Mouse (Mus musculus) lung, adult 2 months (tissue): ENCODE data around the gene Grik3. TPM values are rescaled to one million over a fixed set of nuclear protein-coding genes. Genes with fewer than 3 reads are reported as not detected.
"Not testable (repeated sequence)": the region's sequence is repeated elsewhere in the genome, so short reads cannot be mapped to it uniquely, and the experiment has no call there.

Experiments
- DNase-seq: peaks from one replicate; pipeline ENCODE4 v3.0.0; 2022
- H3K4me1 ChIP-seq: fragments of 200-500 bp; 2 replicates; pipeline ENCODE4 v1.6.1; 2011; ENCODE audit warnings: low read length; ENCODE audit not compliant: control insufficient read depth, insufficient read depth
- H3K4me3 ChIP-seq: fragments of 200-500 bp; replicated peaks from 2 replicates; pipeline ENCODE3; 2011; ENCODE audit warnings: low read depth, mild to moderate bottlenecking, control low read depth, low read length; ENCODE audit errors: extremely low read depth
- CTCF ChIP-seq: fragments of 200-500 bp; IDR thresholded peaks from 2 replicates; pipeline ENCODE4 v1.5.1; 2011; ENCODE audit warnings: mild to moderate bottlenecking, low read length, control low read depth; ENCODE audit not compliant: insufficient read depth
- POLR2A ChIP-seq: fragments of 200-500 bp; IDR thresholded peaks from 2 replicates; pipeline ENCODE4 v1.6.1; 2011; ENCODE audit warnings: low read depth, mild to moderate bottlenecking, control low read depth, low read length, borderline replicate concordance; ENCODE audit errors: extremely low read depth
- WGBS: fragments of 180-500 bp; shearing (Covaris S2); methylation state at CpG from one replicate; pipeline ENCODE4 v1.1.7; 2018; 5-methylcytosine and 5-hydroxymethylcytosine counted together
- polyA plus RNA-seq: library from polyadenylated mRNA; depleted of rRNA; stranded (reverse); fragments of >200 nt; gene quantifications from 2 replicates; pipeline ENCODE4 v1.2.3, GENCODE M21; 2012

Grik3 gene
- polyA plus RNA-seq, 1 experiment, result 0.12 TPM

DNA sequence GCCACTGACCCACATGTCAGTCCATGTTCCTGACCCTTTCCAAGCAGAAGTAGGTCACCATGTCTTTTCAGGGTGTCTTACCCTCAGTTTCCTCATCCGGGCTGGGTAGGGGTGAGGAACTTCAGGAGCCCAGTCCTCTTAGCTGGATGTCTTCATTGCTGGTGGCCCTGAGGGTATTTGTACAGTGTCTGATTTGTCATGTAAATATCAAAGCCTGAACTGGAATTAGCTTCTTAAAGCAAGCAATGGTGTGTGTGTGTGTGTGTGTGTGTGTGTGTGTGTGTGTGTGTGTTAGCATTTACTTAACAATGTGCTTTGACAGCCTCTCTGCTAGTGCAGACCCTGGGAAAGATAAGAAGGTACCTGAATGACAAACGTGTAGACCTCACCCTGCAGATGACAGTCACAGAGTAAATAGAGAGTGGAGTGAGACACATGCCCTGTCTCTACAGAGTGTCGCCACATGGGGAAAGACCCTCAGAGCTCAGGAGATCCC lies 109.1 kb downstream of the Grik3 start:
- WGBS, result 43% methylated on average over 3 of the region's 3 CpGs
- no peak for DNase-seq
- no peak overlapping the region for H3K4me3 ChIP-seq
- TF ChIP-seq POLR2A (no peak), CTCF (no peak)
- no peaks in the 10 kb centered on the region for H3K4me1 ChIP-seq

DNA sequence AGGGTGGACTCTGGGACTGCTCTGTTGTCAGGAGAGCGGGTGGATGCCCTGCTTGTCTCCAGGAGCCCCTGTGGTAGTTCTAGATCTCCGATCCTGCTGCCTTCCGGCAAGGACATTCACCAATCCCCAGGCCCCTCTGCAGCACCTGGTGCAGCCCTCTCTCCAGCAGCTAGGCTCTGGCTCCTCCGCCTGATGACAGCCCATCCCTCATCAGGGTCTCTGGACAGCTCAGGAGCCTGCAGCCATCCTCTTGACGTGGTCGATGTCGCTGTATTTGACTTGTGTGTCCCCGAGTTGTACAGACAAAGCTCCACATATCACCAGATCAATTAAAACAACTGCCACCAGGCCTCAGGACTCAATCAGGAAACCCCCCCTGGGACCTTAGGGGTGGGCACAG lies 110.1 kb downstream of the Grik3 start:
- H3K4me3 ChIP-seq, result no peak overlapping the region
- WGBS, result 47% methylated on average over 8 of the region's 8 CpGs
- no peaks in the 10 kb centered on the region for H3K4me1 ChIP-seq
- TF ChIP-seq POLR2A (no peak), CTCF (no peak)
- no peak for DNase-seq

DNA sequence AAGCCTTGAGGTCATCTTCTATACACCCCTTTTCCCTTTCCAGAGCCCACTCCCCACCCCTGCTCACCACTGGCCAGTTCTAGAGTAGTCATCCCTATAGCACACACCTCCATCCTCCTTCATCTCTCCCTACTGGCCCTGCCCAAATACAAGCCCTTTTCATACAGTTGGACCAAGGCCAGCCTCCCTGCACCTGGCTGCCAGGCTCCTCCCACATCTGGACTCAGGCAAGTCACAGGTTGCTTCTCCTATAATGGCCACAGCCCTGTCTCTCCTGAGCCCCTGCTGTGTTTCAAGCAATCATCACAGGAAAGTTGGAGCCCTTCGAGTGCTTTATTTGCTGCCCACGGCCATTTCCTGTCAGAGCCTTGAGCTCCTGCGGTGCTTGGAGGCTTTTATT lies 110.8 kb downstream of the Grik3 start:
- 52% methylated on average over 3 of the region's 3 CpGs for WGBS

DNA sequence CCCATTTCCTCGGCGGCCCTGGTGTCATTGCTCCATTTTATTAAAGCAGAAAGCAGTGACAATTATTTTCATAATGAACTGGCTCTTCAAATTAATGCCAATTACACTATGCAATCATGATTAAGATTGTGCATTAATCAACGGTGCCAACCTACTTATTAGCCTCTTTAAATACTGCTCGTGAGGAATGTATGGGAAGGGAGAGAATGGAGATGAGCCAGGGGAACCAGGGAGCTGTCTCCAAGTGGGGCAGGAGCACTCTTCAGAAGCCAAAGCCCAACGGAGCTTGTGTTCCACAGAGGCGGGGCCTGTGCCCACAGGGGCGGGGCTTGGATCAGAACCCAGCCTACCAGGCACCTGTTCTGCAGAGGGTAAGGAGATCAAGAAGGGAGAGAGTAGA lies 114.0 kb downstream of the Grik3 start:
- Histone ChIP-seq H3K4me3 (no peak overlapping the region), H3K4me1 (no peaks in the 10 kb centered on the region)
- WGBS, result 57% methylated on average over 7 of the region's 7 CpGs
- DNase-seq, result no peak
- TF ChIP-seq POLR2A (no peak), CTCF (no peak)

More for the DNA sequence above, 110.8 kb downstream of the Grik3 start:
- Histone ChIP-seq H3K4me1 (no peaks in the 10 kb centered on the region), H3K4me3 (no peak overlapping the region)
- TF ChIP-seq POLR2A, result no peak
- TF ChIP-seq CTCF, result no peak
- no peak for DNase-seq

DNA sequence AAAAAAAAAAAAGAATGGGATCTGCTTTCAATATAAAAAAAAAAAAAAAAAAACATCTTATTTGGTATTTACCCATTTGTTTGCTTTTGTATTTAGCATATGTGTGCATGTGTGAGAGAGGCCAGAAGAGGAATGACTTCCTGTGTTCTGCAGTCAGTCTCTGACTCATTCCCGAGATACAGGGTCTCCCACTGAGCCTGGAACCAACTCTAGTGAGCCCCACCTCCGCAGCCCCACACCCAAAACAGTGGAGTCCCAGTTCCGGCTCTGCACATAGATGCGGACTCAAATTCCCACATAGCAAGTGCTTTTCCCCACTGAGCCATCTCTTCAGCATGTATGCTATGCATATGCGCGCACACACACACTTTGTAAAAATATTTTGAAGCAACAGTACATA lies 115.6 kb downstream of the Grik3 start:
- WGBS, result 74% methylated on average over 6 of the region's 6 CpGs
- TF ChIP-seq POLR2A (no peak), CTCF (no peak)
- no peak for DNase-seq
- no peaks in the 10 kb centered on the region for H3K4me1 ChIP-seq
- no peak overlapping the region for H3K4me3 ChIP-seq

DNA sequence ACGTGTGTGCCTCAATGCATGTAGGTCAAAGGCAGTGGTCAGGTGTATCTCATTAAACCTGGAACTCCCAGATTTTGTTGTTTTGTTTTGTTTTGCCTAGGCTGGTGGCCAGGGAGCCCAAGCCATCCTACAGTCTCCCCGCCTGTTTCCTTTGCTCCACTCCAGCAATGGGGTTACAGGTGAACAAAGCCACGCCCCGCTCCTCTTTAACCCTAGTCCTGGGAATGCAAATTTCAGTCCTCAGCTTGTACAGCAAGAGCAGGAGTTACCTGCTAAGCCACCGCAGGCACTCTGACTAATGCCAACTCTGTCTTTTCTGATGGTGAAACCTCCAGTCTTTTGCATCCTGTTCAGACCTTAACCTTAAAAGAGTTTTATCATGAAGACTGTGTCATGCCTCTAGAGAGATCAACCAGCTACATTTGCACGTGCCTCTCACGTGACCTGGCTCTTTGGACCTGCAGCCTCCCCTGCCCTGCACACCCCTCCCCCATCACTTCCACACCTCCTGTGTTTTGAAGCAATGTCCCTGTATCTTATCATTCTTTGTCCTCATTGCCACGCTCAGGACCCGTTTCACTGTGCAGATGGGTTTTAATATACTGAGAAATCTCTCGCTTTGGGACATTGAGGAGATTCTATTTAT lies 117.0 kb downstream of the Grik3 start:
- H3K4me3 ChIP-seq, result no peak overlapping the region
- no peak for DNase-seq
- H3K4me1 ChIP-seq, result no peaks in the 10 kb centered on the region
- WGBS, result 45% methylated on average over 10 of the region's 10 CpGs
- no peak for TF ChIP-seq CTCF
- TF ChIP-seq POLR2A, result no peak

DNA sequence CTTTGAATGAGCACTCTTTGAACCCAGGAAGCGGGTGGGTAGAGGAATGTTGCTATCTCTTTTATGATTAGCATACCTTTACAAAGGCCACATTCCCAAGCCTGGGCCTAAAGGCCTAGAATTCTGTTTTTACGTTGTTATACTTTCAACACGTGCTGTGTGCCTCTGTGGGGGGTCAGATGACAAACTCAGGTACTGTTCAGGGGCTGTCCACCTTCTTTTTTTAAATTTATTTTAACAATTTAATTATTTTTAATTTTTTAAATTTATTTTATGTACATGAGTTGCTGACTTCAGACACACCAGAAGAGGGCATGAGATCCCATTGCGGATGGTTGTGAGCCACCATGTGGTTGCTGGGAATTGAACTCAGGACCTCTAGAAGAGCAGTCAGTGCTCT lies 118.4 kb downstream of the Grik3 start:
- DNase-seq, H3K4me1 ChIP-seq, H3K4me3 ChIP-seq: not testable (repeated sequence)
- 49% methylated on average over 3 of the region's 4 CpGs for WGBS

DNA sequence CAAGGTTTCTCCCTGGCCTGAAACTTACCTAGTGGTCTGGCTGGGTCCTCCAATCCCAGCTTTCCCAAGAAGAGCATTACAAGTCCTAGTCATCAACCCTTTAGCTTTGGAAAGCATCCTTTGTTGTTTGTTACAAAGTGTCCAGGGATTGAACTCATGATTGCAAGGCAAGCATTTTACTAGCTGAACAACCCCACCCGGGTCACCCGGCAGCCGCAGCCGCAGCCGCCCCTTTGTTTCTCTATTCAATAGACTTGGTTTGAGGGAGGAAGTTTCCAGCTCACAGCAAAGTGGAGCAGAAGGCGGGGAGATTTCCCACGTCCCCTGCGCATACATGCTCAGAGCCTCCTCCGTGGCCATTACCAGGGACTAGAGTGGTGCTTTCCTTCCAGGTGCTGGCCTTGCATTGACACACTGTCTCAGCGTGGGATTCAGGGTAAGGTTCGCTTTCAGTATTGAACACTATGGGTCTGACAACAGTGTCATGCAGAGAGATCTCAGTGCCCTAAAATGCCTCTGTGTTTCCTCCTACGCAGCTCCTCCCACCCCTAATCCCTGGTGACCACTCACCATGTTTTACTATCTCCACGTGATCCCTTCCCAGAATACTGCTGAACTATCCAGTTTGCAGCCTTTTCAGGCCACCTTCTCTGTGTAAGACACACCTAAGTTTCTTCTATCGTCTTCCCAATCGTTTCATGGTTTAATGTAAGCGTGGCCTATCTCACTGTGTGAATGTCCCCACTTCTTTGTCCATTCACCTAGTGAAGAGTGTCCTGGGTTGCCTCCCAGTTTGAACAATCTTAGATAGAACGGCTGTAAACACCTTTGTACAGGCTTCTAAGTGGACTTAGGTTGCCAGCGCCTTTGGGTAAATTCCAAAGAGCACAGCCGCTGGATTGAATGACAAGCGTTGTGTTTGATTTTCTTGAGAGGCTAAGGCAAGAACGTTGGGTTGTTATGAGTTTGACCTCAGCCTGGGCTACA lies 119.1 kb downstream of the Grik3 start:
- H3K4me3 ChIP-seq, result no peak overlapping the region
- H3K4me1 ChIP-seq, result no peaks in the 10 kb centered on the region
- no peak for TF ChIP-seq POLR2A
- TF ChIP-seq CTCF, result no peak
- no peak for DNase-seq
- WGBS, result 69% methylated on average over 21 of the region's 21 CpGs

DNA sequence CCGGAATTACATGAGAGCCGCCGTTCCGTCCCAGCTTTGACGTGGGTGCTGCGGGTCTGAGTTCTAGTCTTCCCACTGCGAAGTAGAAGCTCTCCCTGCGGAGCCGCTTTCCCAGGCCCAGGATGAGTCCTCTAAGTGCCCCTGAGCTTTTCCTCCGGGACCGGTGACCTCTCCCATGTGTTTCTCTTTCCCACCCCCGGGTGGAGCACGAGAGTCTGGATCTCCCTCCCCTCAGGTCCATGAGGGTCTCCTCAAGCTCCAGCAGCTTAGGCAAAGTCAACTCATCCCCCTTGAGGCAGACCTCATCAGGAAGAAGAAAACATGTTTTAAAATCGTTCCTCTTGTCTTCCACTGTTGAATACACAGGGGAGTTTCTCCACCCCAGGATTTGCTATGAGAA lies 127.4 kb downstream of the Grik3 start:
- no peak for DNase-seq
- no peak overlapping the region for H3K4me3 ChIP-seq
- 78% methylated on average over 14 of the region's 14 CpGs for WGBS
- no peaks in the 10 kb centered on the region for H3K4me1 ChIP-seq
- TF ChIP-seq POLR2A (no peak), CTCF (no peak)
